Mouse (Mus musculus): ENCODE measurements around the gene Fbxo2. TPM values are rescaled to one million over a fixed set of nuclear protein-coding genes. Genes with fewer than 3 reads are reported as not detected.
"Not testable (repeated sequence)": the region's sequence is repeated elsewhere in the genome, so short reads cannot be mapped to it uniquely, and the experiment has no call there.

Fbxo2 gene
- 2.3 and 2.4 TPM in 2 replicates for polyA plus RNA-seq (2015; fragmentation: Nextera tagmentation; extraction: Ambion mirVana)

GRCm38 (mm10) chr4:148160436-148161390, at the start of gene Fbxo2, which contains the start of gene Fbxo44:
TSS of gene Fbxo2 (plus strand) at chr4:148160621.
TSS of gene Fbxo44 (minus strand) at chr4:148160482.
- peaks cover 23% of the 10 kb centered on the region for H3K36me3 ChIP-seq
- WGBS = under 1% methylated on average over 43 of the region's 43 CpGs
- H3K27me3 ChIP-seq = peaks cover 52% of the 10 kb centered on the region
- H3K27ac ChIP-seq = peak within 1 kb of the TSS; percentile 94
- H3K9ac ChIP-seq (replicated peaks) = peak within 1 kb of the TSS; percentile 92
- peak within 1 kb of the TSS; percentile 78 for H3K4me3 ChIP-seq (replicated peaks)
- peaks cover 55% of the 10 kb centered on the region for H3K4me1 ChIP-seq (replicated peaks)
- ATAC-seq = peak; percentile 28; the same call in 1 of the 2 replicates
- no peaks in the 10 kb centered on the region for H3K9me3 ChIP-seq
- H3K4me2 ChIP-seq (replicated peaks) = peak within 1 kb of the TSS; percentile 88

GRCm38 (mm10) chr4:148112519-148112918, 47.9 kb upstream of the Fbxo2 start:
- H3K27ac ChIP-seq = no peak overlapping the region
- H3K4me2 ChIP-seq (replicated peaks) = no peak overlapping the region
- no peak overlapping the region for H3K4me3 ChIP-seq (replicated peaks)
- no peak for ATAC-seq
- H3K4me1 ChIP-seq (replicated peaks) = peaks cover 17% of the 10 kb centered on the region
- no peaks in the 10 kb centered on the region for H3K27me3 ChIP-seq
- H3K9ac ChIP-seq (replicated peaks) = no peak overlapping the region
- peaks cover 3% of the 10 kb centered on the region; the same call in 1 of the 2 replicates for H3K9me3 ChIP-seq
- peaks cover 74% of the 10 kb centered on the region for H3K36me3 ChIP-seq
- WGBS = 88% methylated on average over 12 of the region's 12 CpGs

GRCm38 (mm10) chr4:148114758-148115391, 45.5 kb upstream of the Fbxo2 start:
- Histone ChIP-seq H3K9ac (replicated peaks) (peak overlapping the region; percentile 49), H3K4me2 (replicated peaks) (peak overlapping the region; percentile 17), H3K4me1 (replicated peaks) (peaks cover 11% of the 10 kb centered on the region), H3K4me3 (replicated peaks) (no peak overlapping the region), H3K36me3 (peaks cover 51% of the 10 kb centered on the region), H3K27ac (peak overlapping the region; percentile 83), H3K27me3 (no peaks in the 10 kb centered on the region), H3K9me3 (peaks cover 3% of the 10 kb centered on the region; the same call in 1 of the 2 replicates)
- peak; percentile 71 for ATAC-seq
- 4% methylated on average over 15 of the region's 15 CpGs for WGBS

GRCm38 (mm10) chr4:148115467-148115866, 45.0 kb upstream of the Fbxo2 start:
- H3K4me3 ChIP-seq (replicated peaks) = no peak overlapping the region
- H3K9ac ChIP-seq (replicated peaks) = peak overlapping the region; percentile 49
- 3% methylated on average over 15 of the region's 15 CpGs for WGBS
- H3K4me1 ChIP-seq (replicated peaks) = peaks cover 12% of the 10 kb centered on the region
- H3K4me2 ChIP-seq (replicated peaks) = peak overlapping the region; percentile 17; the same call in 1 of the 2 replicates
- peak overlapping the region; percentile 83 for H3K27ac ChIP-seq
- H3K9me3 ChIP-seq = peaks cover 3% of the 10 kb centered on the region; the same call in 1 of the 2 replicates
- H3K36me3 ChIP-seq = peaks cover 45% of the 10 kb centered on the region
- ATAC-seq = peak; percentile 34
- no peaks in the 10 kb centered on the region for H3K27me3 ChIP-seq

GRCm38 (mm10) chr4:148116657-148117056, 43.8 kb upstream of the Fbxo2 start:
- 80% methylated on average over 4 of the region's 4 CpGs for WGBS
- ATAC-seq = no peak
- no peak overlapping the region for H3K4me2 ChIP-seq (replicated peaks)

GRCm38 (mm10) chr4:148117392-148117791, 43.0 kb upstream of the Fbxo2 start:
- Histone ChIP-seq H3K4me2 (replicated peaks) (no peak overlapping the region), H3K27me3 (no peaks in the 10 kb centered on the region), H3K9me3 (peaks cover 3% of the 10 kb centered on the region; the same call in 1 of the 2 replicates), H3K27ac (no peak overlapping the region), H3K4me1 (replicated peaks) (peaks cover 31% of the 10 kb centered on the region), H3K4me3 (replicated peaks) (no peak overlapping the region), H3K36me3 (peaks cover 29% of the 10 kb centered on the region), H3K9ac (replicated peaks) (no peak overlapping the region)
- 80% methylated on average over 4 of the region's 4 CpGs for WGBS
- no peak for ATAC-seq

More at GRCm38 (mm10) chr4:148116657-148117056, 43.8 kb upstream of the Fbxo2 start:
- no peak overlapping the region for H3K9ac ChIP-seq (replicated peaks)
- H3K4me3 ChIP-seq (replicated peaks) = no peak overlapping the region
- peaks cover 35% of the 10 kb centered on the region for H3K36me3 ChIP-seq
- H3K9me3 ChIP-seq = peaks cover 3% of the 10 kb centered on the region; the same call in 1 of the 2 replicates
- H3K27me3 ChIP-seq = no peaks in the 10 kb centered on the region
- H3K4me1 ChIP-seq (replicated peaks) = peaks cover 24% of the 10 kb centered on the region
- H3K27ac ChIP-seq = no peak overlapping the region

- not testable (repeated sequence) for H3K27ac ChIP-seq; H3K9ac ChIP-seq (replicated peaks); H3K27me3 ChIP-seq; H3K9me3 ChIP-seq; ATAC-seq; H3K4me2 ChIP-seq (replicated peaks); H3K4me3 ChIP-seq (replicated peaks)
- H3K4me1 ChIP-seq (replicated peaks) = peaks cover 52% of the 10 kb centered on the region
- peaks cover 14% of the 10 kb centered on the region for H3K36me3 ChIP-seq
- 91% methylated on average over 9 of the region's 9 CpGs for WGBS
Measured at GRCm38 (mm10) chr4:148119578-148119977, 40.8 kb upstream of the Fbxo2 start.

- ATAC-seq = no peak
- Histone ChIP-seq H3K4me1 (replicated peaks) (peaks cover 54% of the 10 kb centered on the region), H3K4me2 (replicated peaks) (no peak overlapping the region), H3K27me3 (no peaks in the 10 kb centered on the region), H3K4me3 (replicated peaks) (no peak overlapping the region), H3K36me3 (peaks cover 13% of the 10 kb centered on the region), H3K27ac (no peak overlapping the region), H3K9ac (replicated peaks) (no peak overlapping the region), H3K9me3 (peaks cover 3% of the 10 kb centered on the region; the same call in 1 of the 2 replicates)
- WGBS = 82% methylated on average over 9 of the region's 9 CpGs
Measured at GRCm38 (mm10) chr4:148120555-148120954, 39.9 kb upstream of the Fbxo2 start.

GRCm38 (mm10) chr4:148121362-148121761, 39.1 kb upstream of the Fbxo2 start:
- peak; percentile 44 for ATAC-seq
- WGBS = 82% methylated on average over 4 of the region's 4 CpGs
- Histone ChIP-seq H3K4me3 (replicated peaks) (no peak overlapping the region), H3K4me1 (replicated peaks) (peaks cover 56% of the 10 kb centered on the region), H3K36me3 (peaks cover 12% of the 10 kb centered on the region), H3K27me3 (no peaks in the 10 kb centered on the region), H3K9me3 (peaks cover 3% of the 10 kb centered on the region; the same call in 1 of the 2 replicates), H3K27ac (peak overlapping the region; percentile 68), H3K9ac (replicated peaks) (no peak overlapping the region), H3K4me2 (replicated peaks) (no peak overlapping the region)

GRCm38 (mm10) chr4:148121982-148122693, 38.3 kb upstream of the Fbxo2 start:
- peaks cover 64% of the 10 kb centered on the region for H3K4me1 ChIP-seq (replicated peaks)
- no peak overlapping the region for H3K4me2 ChIP-seq (replicated peaks)
- no peaks in the 10 kb centered on the region for H3K9me3 ChIP-seq
- H3K4me3 ChIP-seq (replicated peaks) = no peak overlapping the region
- ATAC-seq = peak; percentile 87
- H3K36me3 ChIP-seq = peaks cover 9% of the 10 kb centered on the region
- 9% methylated on average over 6 of the region's 6 CpGs for WGBS
- peak overlapping the region; percentile 68 for H3K27ac ChIP-seq
- peak overlapping the region; percentile 16; the same call in 1 of the 2 replicates for H3K9ac ChIP-seq (replicated peaks)
- H3K27me3 ChIP-seq = no peaks in the 10 kb centered on the region

GRCm38 (mm10) chr4:148122694-148123066, 37.7 kb upstream of the Fbxo2 start:
- Histone ChIP-seq H3K4me1 (replicated peaks) (peaks cover 70% of the 10 kb centered on the region), H3K36me3 (peaks cover 10% of the 10 kb centered on the region), H3K27me3 (no peaks in the 10 kb centered on the region), H3K4me3 (replicated peaks) (no peak overlapping the region), H3K27ac (peak overlapping the region; percentile 68), H3K4me2 (replicated peaks) (no peak overlapping the region), H3K9me3 (no peaks in the 10 kb centered on the region; the same call in 1 of the 2 replicates), H3K9ac (replicated peaks) (peak overlapping the region; percentile 16; the same call in 1 of the 2 replicates)
- 68% methylated on average over 3 of the region's 3 CpGs for WGBS
- no peak for ATAC-seq

Data from midbrain, embryonic 13.5 days (tissue).